Mouse (Mus musculus): ENCODE data around the gene Gm20503.
A peak's percentile ranks its signal among the peaks of the same experiment; 100 is the strongest.

The Gm20503 gene

GRCm38 (mm10) chr4:58985157-58985648 is 17.8 kb upstream of the Gm20503 start:
- TF ChIP-seq CTCF (conservative IDR thresholded peaks at IDR 0.05; ENCODE audit: low read length) (peak; percentile 89), NANOG (IDR thresholded peaks at IDR 0.05; ENCODE audit: borderline replicate concordance, low read length) (0 out of 2 replicates have a peak, but pooled peaks have one; percentile 4), POU5F1 (IDR thresholded peaks at IDR 0.05; ENCODE audit: borderline replicate concordance, low read length) (no peak)
- no peaks in the 10 kb centered on the region; the same call in 1 of the 2 replicates for H3K9me3 ChIP-seq (ENCODE audit: low read length)

GRCm38 (mm10) chr4:58986540-58987190 is 16.3 kb upstream of the Gm20503 start, which contains the start of gene Ptgr1:
Gene Ptgr1, minus strand, starts transcription at chr4:58987119.
- Histone ChIP-seq H3K9me3 (ENCODE audit: low read length) (no peaks in the 10 kb centered on the region; the same call in 1 of the 2 replicates), H3K27me3 (ENCODE audit: insufficient read depth, low read length) (peaks cover 13% of the 10 kb centered on the region), H3K4me1 (replicated peaks; ENCODE audit: low read depth, low read length) (peaks cover 48% of the 10 kb centered on the region), H3K4me3 (replicated peaks; ENCODE audit: low read length) (peak within 1 kb of the TSS; percentile 82), H3K36me3 (ENCODE audit: insufficient read depth, low read length) (peaks cover 4% of the 10 kb centered on the region; the same call in 1 of the 2 replicates)
- no peak for TF ChIP-seq NANOG (IDR thresholded peaks at IDR 0.05; ENCODE audit: borderline replicate concordance, low read length)
- TF ChIP-seq POU5F1 (IDR thresholded peaks at IDR 0.05; ENCODE audit: borderline replicate concordance, low read length), result no peak
- TF ChIP-seq CTCF (conservative IDR thresholded peaks at IDR 0.05; ENCODE audit: low read length), result no peak

More at GRCm38 (mm10) chr4:58985157-58985648, 17.8 kb upstream of the Gm20503 start:
- Histone ChIP-seq H3K27me3 (ENCODE audit: insufficient read depth, low read length) (peaks cover 6% of the 10 kb centered on the region; the same call in 1 of the 2 replicates), H3K4me3 (replicated peaks; ENCODE audit: low read length) (no peak overlapping the region), H3K36me3 (ENCODE audit: insufficient read depth, low read length) (peaks cover 4% of the 10 kb centered on the region; the same call in 1 of the 2 replicates), H3K4me1 (replicated peaks; ENCODE audit: low read depth, low read length) (peaks cover 37% of the 10 kb centered on the region)

- Histone ChIP-seq H3K9me3 (ENCODE audit: low read length) (no peaks in the 10 kb centered on the region), H3K4me1 (replicated peaks; ENCODE audit: low read depth, low read length) (peaks cover 50% of the 10 kb centered on the region), H3K27me3 (ENCODE audit: insufficient read depth, low read length) (peaks cover 30% of the 10 kb centered on the region), H3K4me3 (replicated peaks; ENCODE audit: low read length) (no peak overlapping the region), H3K36me3 (ENCODE audit: insufficient read depth, low read length) (no peaks in the 10 kb centered on the region)
- TF ChIP-seq CTCF (conservative IDR thresholded peaks at IDR 0.05; ENCODE audit: low read length) (no peak), NANOG (IDR thresholded peaks at IDR 0.05; ENCODE audit: borderline replicate concordance, low read length) (no peak), POU5F1 (IDR thresholded peaks at IDR 0.05; ENCODE audit: borderline replicate concordance, low read length) (no peak)
Measured at GRCm38 (mm10) chr4:58989303-58989898, 13.6 kb upstream of the Gm20503 start.

- Histone ChIP-seq H3K36me3 (ENCODE audit: insufficient read depth, low read length) (no peaks in the 10 kb centered on the region), H3K4me3 (replicated peaks; ENCODE audit: low read length) (no peak overlapping the region), H3K27me3 (ENCODE audit: insufficient read depth, low read length) (peaks cover 33% of the 10 kb centered on the region), H3K4me1 (replicated peaks; ENCODE audit: low read depth, low read length) (peaks cover 53% of the 10 kb centered on the region), H3K9me3 (ENCODE audit: low read length) (no peaks in the 10 kb centered on the region)
- TF ChIP-seq CTCF (conservative IDR thresholded peaks at IDR 0.05; ENCODE audit: low read length) (no peak), NANOG (IDR thresholded peaks at IDR 0.05; ENCODE audit: borderline replicate concordance, low read length) (no peak), POU5F1 (IDR thresholded peaks at IDR 0.05; ENCODE audit: borderline replicate concordance, low read length) (no peak)
Measured at GRCm38 (mm10) chr4:58990609-58991434, 12.2 kb upstream of the Gm20503 start.

DNA sequence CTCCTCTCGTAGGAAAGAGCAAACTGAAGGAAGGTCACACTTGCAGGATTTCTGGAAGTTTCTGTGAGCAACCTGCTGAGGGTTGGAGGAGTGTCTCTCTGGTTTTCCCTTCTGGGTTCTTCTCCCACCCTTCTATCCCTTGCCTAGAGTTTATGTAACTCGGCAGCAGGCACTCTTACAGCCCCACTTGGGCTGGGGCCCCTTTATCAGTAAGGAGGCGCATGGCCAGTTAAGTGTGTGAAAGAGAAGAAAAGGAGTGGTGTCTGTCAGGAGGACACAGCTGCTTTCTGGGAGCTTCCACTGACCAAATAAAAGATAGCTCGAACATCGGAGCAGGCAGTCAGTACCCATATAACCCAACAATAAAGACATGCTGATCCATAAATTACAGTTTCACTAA is 10.8 kb upstream of the Gm20503 start:
- TF ChIP-seq CTCF (conservative IDR thresholded peaks at IDR 0.05; ENCODE audit: low read length) (no peak), POU5F1 (IDR thresholded peaks at IDR 0.05; ENCODE audit: borderline replicate concordance, low read length) (no peak), NANOG (IDR thresholded peaks at IDR 0.05; ENCODE audit: borderline replicate concordance, low read length) (no peak)
- H3K9me3 ChIP-seq (ENCODE audit: low read length), result no peaks in the 10 kb centered on the region
- H3K36me3 ChIP-seq (ENCODE audit: insufficient read depth, low read length), result no peaks in the 10 kb centered on the region
- H3K4me3 ChIP-seq (replicated peaks; ENCODE audit: low read length), result no peak overlapping the region
- H3K4me1 ChIP-seq (replicated peaks; ENCODE audit: low read depth, low read length), result peaks cover 39% of the 10 kb centered on the region
- H3K27me3 ChIP-seq (ENCODE audit: insufficient read depth, low read length), result peaks cover 29% of the 10 kb centered on the region

GRCm38 (mm10) chr4:58994762-58995161 is 8.2 kb upstream of the Gm20503 start, which contains the start of gene Dnajc25:
Gene Dnajc25, plus strand, starts transcription at chr4:58995062.
- H3K36me3 ChIP-seq (ENCODE audit: insufficient read depth, low read length), result no peaks in the 10 kb centered on the region
- H3K9me3 ChIP-seq (ENCODE audit: low read length), result peaks cover 4% of the 10 kb centered on the region; the same call in 1 of the 2 replicates
- TF ChIP-seq NANOG (IDR thresholded peaks at IDR 0.05; ENCODE audit: borderline replicate concordance, low read length) (no peak), POU5F1 (IDR thresholded peaks at IDR 0.05; ENCODE audit: borderline replicate concordance, low read length) (no peak), CTCF (conservative IDR thresholded peaks at IDR 0.05; ENCODE audit: low read length) (no peak)
- H3K27me3 ChIP-seq (ENCODE audit: insufficient read depth, low read length), result peaks cover 29% of the 10 kb centered on the region
- peaks cover 28% of the 10 kb centered on the region for H3K4me1 ChIP-seq (replicated peaks; ENCODE audit: low read depth, low read length)
- H3K4me3 ChIP-seq (replicated peaks; ENCODE audit: low read length), result 0 out of 2 replicates have a peak within 1 kb of the TSS, but pooled peaks have one; percentile 20

DNA sequence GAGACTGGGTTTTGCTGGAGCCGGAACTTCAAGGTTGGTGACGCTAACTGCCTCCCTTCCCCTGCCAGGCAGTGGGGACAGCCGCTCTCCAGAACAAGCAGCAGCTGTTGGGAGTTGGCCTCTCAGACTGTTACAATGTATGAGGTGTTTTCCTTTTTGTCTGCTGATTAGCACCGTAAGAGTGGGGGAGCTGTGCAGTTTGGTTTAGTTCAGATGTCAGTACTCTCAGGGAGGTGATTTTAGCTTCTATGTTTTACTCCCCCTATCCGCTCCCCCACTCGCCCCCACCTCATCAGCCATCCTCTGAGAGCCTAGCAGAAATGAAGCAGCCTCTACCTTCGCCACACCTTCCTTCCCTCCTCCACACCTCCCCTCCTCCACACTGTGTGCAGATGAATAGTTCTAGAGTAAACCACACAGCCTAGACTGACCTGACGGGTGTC is 7.7 kb upstream of the Gm20503 start:
- peaks cover 29% of the 10 kb centered on the region for H3K27me3 ChIP-seq (ENCODE audit: insufficient read depth, low read length)
- H3K4me3 ChIP-seq (replicated peaks; ENCODE audit: low read length), result 0 out of 2 replicates have a peak overlapping the region, but pooled peaks have one; percentile 20
- H3K4me1 ChIP-seq (replicated peaks; ENCODE audit: low read depth, low read length), result peaks cover 28% of the 10 kb centered on the region
- TF ChIP-seq POU5F1 (IDR thresholded peaks at IDR 0.05; ENCODE audit: borderline replicate concordance, low read length), result no peak
- no peak for TF ChIP-seq NANOG (IDR thresholded peaks at IDR 0.05; ENCODE audit: borderline replicate concordance, low read length)
- TF ChIP-seq CTCF (conservative IDR thresholded peaks at IDR 0.05; ENCODE audit: low read length), result no peak
- peaks cover 4% of the 10 kb centered on the region; the same call in 1 of the 2 replicates for H3K9me3 ChIP-seq (ENCODE audit: low read length)
- no peaks in the 10 kb centered on the region for H3K36me3 ChIP-seq (ENCODE audit: insufficient read depth, low read length)

Measured in E14TG2a.4 (cell line).